Mouse (Mus musculus): ENCODE results near the gene Gpx5. TPM values are rescaled to one million over a fixed set of nuclear protein-coding genes. Genes with fewer than 3 reads are reported as not detected.

Gene Gpx5
- total and polyA plus RNA-seq, 3 experiments: 0.11 TPM; not detected in 2

DNA sequence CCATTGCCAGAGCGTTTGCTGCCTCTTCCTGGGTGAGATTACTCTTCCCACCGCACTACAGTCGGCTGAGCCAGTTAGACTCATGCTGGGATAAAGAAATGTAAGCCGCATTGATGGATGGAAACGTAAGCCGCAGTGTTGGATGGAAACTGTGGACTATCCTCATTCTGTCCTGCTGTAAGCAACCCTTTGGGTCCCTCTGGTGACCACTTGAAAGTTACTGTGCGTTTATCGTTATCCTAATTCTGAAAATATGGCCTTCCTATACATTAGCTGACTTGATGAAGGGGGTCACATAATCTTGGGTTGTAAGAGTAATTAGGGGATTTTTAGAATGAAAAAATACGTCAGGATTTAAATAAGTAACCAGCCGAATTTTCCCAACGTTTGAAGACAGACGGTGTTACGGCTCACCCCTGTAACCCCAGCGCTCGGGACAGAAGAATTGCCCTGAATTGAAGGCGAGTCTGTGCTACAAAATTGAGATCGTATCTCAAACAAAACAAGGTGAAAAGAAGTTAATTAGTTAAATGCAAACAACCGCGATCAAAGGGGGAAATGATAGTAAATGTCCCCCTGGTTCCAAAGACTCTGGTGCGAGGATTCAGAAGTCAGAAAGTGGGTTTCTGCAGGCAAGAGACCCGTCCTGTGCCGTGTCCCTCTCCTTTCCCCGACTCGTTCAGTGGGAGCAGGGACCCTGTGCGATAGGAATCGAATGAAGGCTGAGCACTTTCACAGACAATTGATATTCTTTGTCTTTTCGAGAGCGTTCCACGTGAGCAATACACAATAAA, 17.3 kb downstream of the Gpx5 start:
- TF ChIP-seq POLR2AphosphoS5 (IDR thresholded peaks at IDR 0.05; ENCODE audit: insufficient replicate concordance, low read depth, low read length): no peak
- no peak for TF ChIP-seq GATA2 (IDR thresholded peaks at IDR 0.05; ENCODE audit: borderline replicate concordance, low read depth, low read length)
- TF ChIP-seq TAL1 (conservative IDR thresholded peaks at IDR 0.05; ENCODE audit: low read depth, low read length): no peak
- TF ChIP-seq CTCF (IDR thresholded peaks at IDR 0.05; ENCODE audit: low read depth, low read length): no peak
- no peak for TF ChIP-seq GATA1 (IDR thresholded peaks at IDR 0.05; ENCODE audit: borderline replicate concordance, low read length)
- ATAC-seq (ENCODE audit: extremely low read depth, insufficient number of reproducible peaks, low FRiP score, poor library complexity, severe bottlenecking) (peak; percentile 38; the same call in 1 of the 2 replicates), DNase-seq (ENCODE audit: low spot score) (peak; percentile 24)

DNA sequence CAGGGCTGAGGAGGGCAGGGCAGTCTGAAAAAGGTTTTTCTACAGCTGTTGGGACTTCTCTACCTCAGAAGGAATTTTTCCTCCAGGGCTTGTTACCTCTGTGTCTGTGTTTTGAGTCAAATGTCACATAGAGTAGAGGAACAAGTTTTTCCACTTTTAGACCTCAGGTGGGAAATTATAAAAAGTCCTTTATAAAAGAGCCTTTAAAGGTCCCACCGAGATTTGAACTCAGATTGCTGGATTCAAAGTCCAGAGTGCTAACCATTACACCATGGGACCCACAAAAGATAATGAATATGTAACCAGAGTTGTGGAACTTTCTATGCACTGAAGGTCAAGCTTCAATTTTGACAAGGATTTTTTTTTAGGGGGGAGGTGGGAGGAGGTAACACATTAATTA, 24.3 kb downstream of the Gpx5 start:
- H3K4me3 ChIP-seq (ENCODE audit: low read depth, low read length): no peak overlapping the region
- DNase-seq (ENCODE audit: low spot score): no peak
- H3K36me3 ChIP-seq (replicated peaks): no peaks in the 10 kb centered on the region
- ATAC-seq (ENCODE audit: extremely low read depth, insufficient number of reproducible peaks, low FRiP score, poor library complexity, severe bottlenecking): no peak
- no peaks in the 10 kb centered on the region for H3K9me3 ChIP-seq (replicated peaks)
- peaks cover 17% of the 10 kb centered on the region; the same call in 1 of the 2 replicates for H3K4me1 ChIP-seq (ENCODE audit: insufficient read depth, low read depth, low read length)
- TF ChIP-seq TAL1 (conservative IDR thresholded peaks at IDR 0.05; ENCODE audit: low read depth, low read length): no peak
- TF ChIP-seq GATA2 (IDR thresholded peaks at IDR 0.05; ENCODE audit: borderline replicate concordance, low read depth, low read length): no peak
- no peak for TF ChIP-seq POLR2AphosphoS5 (IDR thresholded peaks at IDR 0.05; ENCODE audit: insufficient replicate concordance, low read depth, low read length)
- no peak for TF ChIP-seq CTCF (IDR thresholded peaks at IDR 0.05; ENCODE audit: low read depth, low read length)
- no peak for TF ChIP-seq GATA1 (IDR thresholded peaks at IDR 0.05; ENCODE audit: borderline replicate concordance, low read length)
- H3K27me3 ChIP-seq (ENCODE audit: insufficient read depth, low read length): peaks cover 13% of the 10 kb centered on the region; the same call in 1 of the 2 replicates

More for the DNA sequence above, 17.3 kb downstream of the Gpx5 start:
- no peaks in the 10 kb centered on the region for H3K9me3 ChIP-seq (replicated peaks)
- peaks cover 16% of the 10 kb centered on the region; the same call in 1 of the 2 replicates for H3K27me3 ChIP-seq (ENCODE audit: insufficient read depth, low read length)
- no peaks in the 10 kb centered on the region for H3K36me3 ChIP-seq (replicated peaks)
- H3K4me1 ChIP-seq (ENCODE audit: insufficient read depth, low read depth, low read length): peaks cover 37% of the 10 kb centered on the region
- peak overlapping the region; percentile 71 for H3K4me3 ChIP-seq (ENCODE audit: low read depth, low read length)

DNA sequence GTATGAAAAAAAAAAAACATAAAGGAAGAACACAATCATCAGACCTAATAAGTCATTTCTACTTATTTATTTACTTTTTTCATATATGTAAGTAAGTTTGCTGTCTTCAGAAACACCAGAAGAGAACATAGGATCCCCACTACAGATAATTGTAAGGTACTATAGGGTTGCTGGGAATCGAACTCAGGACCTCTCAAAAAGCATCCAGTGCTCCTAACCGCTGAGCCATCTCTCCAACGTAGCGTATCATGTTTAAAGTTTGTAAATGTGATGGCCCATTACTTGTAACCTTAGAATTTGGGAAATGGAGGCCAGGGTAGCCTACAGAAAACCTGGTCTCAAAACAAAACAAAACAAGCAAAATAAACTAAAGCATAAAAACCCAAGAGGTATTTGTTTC, 25.0 kb downstream of the Gpx5 start:
- no peak for TF ChIP-seq TAL1 (conservative IDR thresholded peaks at IDR 0.05; ENCODE audit: low read depth, low read length)
- TF ChIP-seq POLR2AphosphoS5 (IDR thresholded peaks at IDR 0.05; ENCODE audit: insufficient replicate concordance, low read depth, low read length): no peak
- TF ChIP-seq GATA2 (IDR thresholded peaks at IDR 0.05; ENCODE audit: borderline replicate concordance, low read depth, low read length): no peak
- TF ChIP-seq CTCF (IDR thresholded peaks at IDR 0.05; ENCODE audit: low read depth, low read length): no peak
- TF ChIP-seq GATA1 (IDR thresholded peaks at IDR 0.05; ENCODE audit: borderline replicate concordance, low read length): no peak
- Histone ChIP-seq H3K9me3 (replicated peaks) (no peaks in the 10 kb centered on the region), H3K4me1 (ENCODE audit: insufficient read depth, low read depth, low read length) (peaks cover 17% of the 10 kb centered on the region; the same call in 1 of the 2 replicates), H3K27me3 (ENCODE audit: insufficient read depth, low read length) (peaks cover 8% of the 10 kb centered on the region; the same call in 1 of the 2 replicates), H3K36me3 (replicated peaks) (no peaks in the 10 kb centered on the region), H3K4me3 (ENCODE audit: low read depth, low read length) (no peak overlapping the region)
- ATAC-seq (ENCODE audit: extremely low read depth, insufficient number of reproducible peaks, low FRiP score, poor library complexity, severe bottlenecking) (no peak), DNase-seq (ENCODE audit: low spot score) (no peak)

DNA sequence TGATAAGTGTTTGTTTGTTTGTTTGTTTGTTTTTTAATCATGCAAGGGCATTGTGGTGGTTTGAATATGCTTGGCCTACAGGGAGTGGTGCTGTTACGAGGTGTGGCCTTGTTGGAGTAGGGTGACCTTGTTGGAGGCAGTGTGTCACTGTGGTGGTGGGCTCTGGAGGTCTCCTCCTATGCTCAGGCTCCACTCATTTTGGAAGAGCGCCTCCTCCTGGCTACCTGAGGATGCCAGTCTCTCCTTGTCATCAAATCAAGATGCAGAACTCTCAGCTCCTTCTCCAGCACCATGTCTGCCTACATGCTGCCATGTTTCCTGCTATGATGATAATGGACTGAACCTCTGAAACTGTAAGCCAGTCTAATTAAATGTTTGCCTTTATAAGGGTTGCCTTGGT, 26.8 kb downstream of the Gpx5 start:
- no peaks in the 10 kb centered on the region for H3K9me3 ChIP-seq (replicated peaks)
- ATAC-seq (ENCODE audit: extremely low read depth, insufficient number of reproducible peaks, low FRiP score, poor library complexity, severe bottlenecking): no peak
- TF ChIP-seq TAL1 (conservative IDR thresholded peaks at IDR 0.05; ENCODE audit: low read depth, low read length) (no peak), CTCF (IDR thresholded peaks at IDR 0.05; ENCODE audit: low read depth, low read length) (no peak), POLR2AphosphoS5 (IDR thresholded peaks at IDR 0.05; ENCODE audit: insufficient replicate concordance, low read depth, low read length) (no peak), GATA1 (IDR thresholded peaks at IDR 0.05; ENCODE audit: borderline replicate concordance, low read length) (no peak)

DNA sequence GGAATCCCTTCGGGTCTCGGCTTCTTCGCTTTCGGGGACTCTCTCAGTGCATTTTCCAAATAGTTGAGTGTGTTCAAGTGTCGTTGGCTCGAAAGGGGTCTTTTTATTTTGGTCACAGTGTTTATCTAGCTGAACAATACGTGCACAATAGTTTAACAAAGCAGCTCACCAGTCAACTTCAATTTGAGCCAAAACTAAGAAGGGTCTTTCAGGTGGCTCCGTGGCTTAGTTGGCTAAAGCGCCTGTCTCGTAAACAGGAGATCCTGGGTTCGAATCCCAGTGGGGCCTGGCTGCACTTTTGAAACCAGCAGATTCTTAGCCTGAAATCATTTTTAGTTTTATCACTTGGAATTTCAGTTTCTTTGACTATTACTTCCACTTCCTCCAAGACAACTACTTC, 28.2 kb downstream of the Gpx5 start:
- Histone ChIP-seq H3K4me1 (ENCODE audit: insufficient read depth, low read depth, low read length) (peaks cover 17% of the 10 kb centered on the region; the same call in 1 of the 2 replicates), H3K9me3 (replicated peaks) (no peaks in the 10 kb centered on the region), H3K36me3 (replicated peaks) (no peaks in the 10 kb centered on the region), H3K4me3 (ENCODE audit: low read depth, low read length) (no peak overlapping the region; the same call in 1 of the 2 replicates), H3K27me3 (ENCODE audit: insufficient read depth, low read length) (peaks cover 16% of the 10 kb centered on the region)
- DNase-seq (ENCODE audit: low spot score): no peak
- no peak for ATAC-seq (ENCODE audit: extremely low read depth, insufficient number of reproducible peaks, low FRiP score, poor library complexity, severe bottlenecking)
- TF ChIP-seq TAL1 (conservative IDR thresholded peaks at IDR 0.05; ENCODE audit: low read depth, low read length): no peak
- no peak for TF ChIP-seq CTCF (IDR thresholded peaks at IDR 0.05; ENCODE audit: low read depth, low read length)
- no peak for TF ChIP-seq GATA2 (IDR thresholded peaks at IDR 0.05; ENCODE audit: borderline replicate concordance, low read depth, low read length)

More for the DNA sequence above, 26.8 kb downstream of the Gpx5 start:
- Histone ChIP-seq H3K36me3 (replicated peaks) (no peaks in the 10 kb centered on the region), H3K27me3 (ENCODE audit: insufficient read depth, low read length) (peaks cover 8% of the 10 kb centered on the region; the same call in 1 of the 2 replicates), H3K4me1 (ENCODE audit: insufficient read depth, low read depth, low read length) (peaks cover 20% of the 10 kb centered on the region; the same call in 1 of the 2 replicates), H3K4me3 (ENCODE audit: low read depth, low read length) (no peak overlapping the region)
- no peak for DNase-seq (ENCODE audit: low spot score)

DNA sequence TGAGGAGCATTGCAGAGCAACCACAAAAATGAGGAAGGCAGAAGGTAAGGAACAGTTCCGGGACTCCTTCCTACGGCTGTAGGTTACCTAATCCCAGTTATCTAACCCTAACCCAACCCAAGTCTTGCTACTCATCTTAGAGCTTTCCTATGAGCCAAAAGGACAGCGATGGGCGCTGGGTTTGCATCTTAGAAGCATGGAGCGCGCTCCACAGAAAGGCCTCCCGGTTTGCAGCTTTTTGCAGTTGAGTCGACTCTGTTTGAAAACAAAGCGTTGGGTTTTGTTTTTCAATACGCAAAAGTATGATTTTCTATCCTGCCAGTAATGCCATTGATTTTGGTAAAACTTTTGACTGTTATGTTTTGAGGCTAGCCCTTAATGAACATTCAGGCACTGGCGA, 28.6 kb downstream of the Gpx5 start:
- no peak for DNase-seq (ENCODE audit: low spot score)
- TF ChIP-seq CTCF (IDR thresholded peaks at IDR 0.05; ENCODE audit: low read depth, low read length): no peak
- TF ChIP-seq POLR2AphosphoS5 (IDR thresholded peaks at IDR 0.05; ENCODE audit: insufficient replicate concordance, low read depth, low read length): no peak
- TF ChIP-seq GATA2 (IDR thresholded peaks at IDR 0.05; ENCODE audit: borderline replicate concordance, low read depth, low read length): no peak
- TF ChIP-seq GATA1 (IDR thresholded peaks at IDR 0.05; ENCODE audit: borderline replicate concordance, low read length): no peak
- TF ChIP-seq TAL1 (conservative IDR thresholded peaks at IDR 0.05; ENCODE audit: low read depth, low read length): no peak
- peaks cover 18% of the 10 kb centered on the region; the same call in 1 of the 2 replicates for H3K4me1 ChIP-seq (ENCODE audit: insufficient read depth, low read depth, low read length)
- H3K27me3 ChIP-seq (ENCODE audit: insufficient read depth, low read length): peaks cover 19% of the 10 kb centered on the region
- H3K36me3 ChIP-seq (replicated peaks): no peaks in the 10 kb centered on the region
- no peak for ATAC-seq (ENCODE audit: extremely low read depth, insufficient number of reproducible peaks, low FRiP score, poor library complexity, severe bottlenecking)
- H3K4me3 ChIP-seq (ENCODE audit: low read depth, low read length): no peak overlapping the region; the same call in 1 of the 2 replicates
- no peaks in the 10 kb centered on the region for H3K9me3 ChIP-seq (replicated peaks)
